In genomic region chr1:186413064-186413885, GRCm38 (mm10) we compare ENCODE assay signal across 11 mouse cellular contexts.
A peak's percentile ranks its signal among the peaks of the same experiment; 100 is the strongest.
DNase-seq lines count a peak whose midpoint lies in the region; ATAC-seq lines count a peak whose summit lies in the region.
"Had no signal": no experiment of that assay in that cellular context is flagged by ENCODE, and none has a peak within 500 bp of the region (broad histone marks: within the 10 kb centered on the region; RNA-seq: fewer than 3 reads in every experiment).

No protein-coding gene starts in this region.

- H3K9ac ChIP-seq in heart, embryonic 12.5 days = no peak overlapping the region
- H3K9ac ChIP-seq in midbrain, embryonic 11.5 days (ENCODE audit: low read length) = no peak overlapping the region
- no peak overlapping the region for H3K9ac ChIP-seq in midbrain, embryonic 16.5 days (ENCODE audit: low read depth, low read length)
- H3K9ac ChIP-seq in stomach, embryonic 14.5 days (replicated peaks; ENCODE audit: low read depth, low read length) = no peak overlapping the region
- no peak overlapping the region for H3K9ac ChIP-seq in hindbrain, embryonic 14.5 days

- WGBS in heart, embryonic 12.5 days = 76% methylated on average over 21 of the region's 21 CpGs
- WGBS in midbrain, embryonic 11.5 days = 85% methylated on average over 21 of the region's 21 CpGs
- 69% methylated on average over 21 of the region's 21 CpGs for WGBS in midbrain, embryonic 16.5 days
- WGBS in stomach, embryonic 14.5 days = 40% methylated on average over 21 of the region's 21 CpGs
- WGBS in hindbrain, embryonic 14.5 days = 72% methylated on average over 21 of the region's 21 CpGs

- H3K4me1 ChIP-seq in heart, embryonic 12.5 days (replicated peaks) = peaks cover 24% of the 10 kb centered on the region
- peaks cover 7% of the 10 kb centered on the region; the same call in 1 of the 2 replicates for H3K4me1 ChIP-seq in midbrain, embryonic 11.5 days (ENCODE audit: control insufficient read depth, insufficient read depth, low read length)
- peaks cover 9% of the 10 kb centered on the region; the same call in 1 of the 2 replicates for H3K4me1 ChIP-seq in midbrain, embryonic 16.5 days (ENCODE audit: control insufficient read depth, insufficient read depth, low read length)
- peaks cover 23% of the 10 kb centered on the region for H3K4me1 ChIP-seq in stomach, embryonic 14.5 days (ENCODE audit: control insufficient read depth, insufficient read depth, low read length)
- peaks cover 8% of the 10 kb centered on the region; the same call in 1 of the 2 replicates for H3K4me1 ChIP-seq in hindbrain, embryonic 14.5 days (replicated peaks; ENCODE audit: control insufficient read depth, insufficient read depth, low read length)
- H3K4me1 ChIP-seq: megakaryocyte, embryonic 14.5 days had no signal

- no peaks in the 10 kb centered on the region; the same call in 1 of the 2 replicates for H3K9me3 ChIP-seq in heart, embryonic 12.5 days (replicated peaks)
- no peaks in the 10 kb centered on the region for H3K9me3 ChIP-seq in midbrain, embryonic 11.5 days (ENCODE audit: control insufficient read depth, low read length)
- H3K9me3 ChIP-seq in midbrain, embryonic 16.5 days (replicated peaks; ENCODE audit: control insufficient read depth, low read length, poor library complexity, severe bottlenecking) = no peaks in the 10 kb centered on the region
- no peaks in the 10 kb centered on the region for H3K9me3 ChIP-seq in stomach, embryonic 14.5 days (ENCODE audit: control insufficient read depth, low read depth, low read length)
- no peaks in the 10 kb centered on the region for H3K9me3 ChIP-seq in hindbrain, embryonic 14.5 days (ENCODE audit: control insufficient read depth, low read length)

- no peak overlapping the region for H3K4me3 ChIP-seq in heart, embryonic 12.5 days
- H3K4me3 ChIP-seq in midbrain, embryonic 11.5 days (ENCODE audit: low read depth, low read length) = no peak overlapping the region
- no peak overlapping the region for H3K4me3 ChIP-seq in midbrain, embryonic 16.5 days (ENCODE audit: low read depth, low read length)
- H3K4me3 ChIP-seq in stomach, embryonic 14.5 days (ENCODE audit: low read depth, low read length) = no peak overlapping the region
- no peak overlapping the region for H3K4me3 ChIP-seq in hindbrain, embryonic 14.5 days (replicated peaks; ENCODE audit: low read length)
- H3K4me3 ChIP-seq: megakaryocyte, embryonic 14.5 days had no signal

- DNase-seq in heart, adult 9 months (ENCODE audit: low spot score in 2 of 2) = peak; percentile 38 to 42
- DNase-seq in midbrain, embryonic 11.5 days (ENCODE audit: low spot score, missing footprints) = peak; percentile 69
- peak; percentile 35 to 64 for DNase-seq in layer of hippocampus, adult 18-20 months (ENCODE audit: low spot score in 2 of 2)
- no peak for DNase-seq in adrenal gland, adult (ENCODE audit: inconsistent age in 2 of 2, low spot score in 1 of 2)
- DNase-seq in hindbrain, embryonic 14.5 days (ENCODE audit: low spot score) = no peak
- DNase-seq: kidney, postnatal 25 days; thymus, postnatal 14 days had no signal

- no peak overlapping the region for H3K4me2 ChIP-seq in heart, embryonic 12.5 days
- no peak overlapping the region for H3K4me2 ChIP-seq in midbrain, embryonic 11.5 days
- no peak overlapping the region for H3K4me2 ChIP-seq in midbrain, embryonic 16.5 days (ENCODE audit: low read length)
- 0 out of 2 replicates have a peak overlapping the region, but pooled peaks have one; percentile 22 for H3K4me2 ChIP-seq in stomach, embryonic 14.5 days (replicated peaks; ENCODE audit: low read depth, low read length)
- no peak overlapping the region for H3K4me2 ChIP-seq in hindbrain, embryonic 14.5 days (replicated peaks)

- no peak for ATAC-seq in heart, embryonic 12.5 days (ENCODE audit: insufficient number of reproducible peaks, low FRiP score)
- ATAC-seq in midbrain, embryonic 11.5 days (ENCODE audit: low FRiP score) = no peak
- no peak for ATAC-seq in midbrain, embryonic 16.5 days
- ATAC-seq in stomach, embryonic 14.5 days (ENCODE audit: insufficient number of reproducible peaks, insufficient read depth, low FRiP score, low read depth) = 0 out of 2 replicates have a peak, but pooled peaks have one; percentile 54
- ATAC-seq in hindbrain, embryonic 14.5 days (ENCODE audit: low FRiP score) = no peak

- no peak overlapping the region for H3K27ac ChIP-seq in heart, embryonic 12.5 days (ENCODE audit: poor library complexity, severe bottlenecking)
- H3K27ac ChIP-seq in midbrain, embryonic 11.5 days (ENCODE audit: low read depth, low read length) = no peak overlapping the region
- H3K27ac ChIP-seq in midbrain, embryonic 16.5 days (ENCODE audit: low read length) = no peak overlapping the region
- H3K27ac ChIP-seq in stomach, embryonic 14.5 days (ENCODE audit: low read length) = peak overlapping the region; percentile 77; the same call in 1 of the 2 replicates
- H3K27ac ChIP-seq in hindbrain, embryonic 14.5 days = no peak overlapping the region

- H3K27me3 ChIP-seq in heart, embryonic 12.5 days (replicated peaks) = no peaks in the 10 kb centered on the region
- no peaks in the 10 kb centered on the region for H3K27me3 ChIP-seq in midbrain, embryonic 11.5 days (ENCODE audit: control insufficient read depth, insufficient read depth, low read length)
- no peaks in the 10 kb centered on the region for H3K27me3 ChIP-seq in midbrain, embryonic 16.5 days (ENCODE audit: control insufficient read depth, insufficient read depth, low read depth, low read length)
- H3K27me3 ChIP-seq in stomach, embryonic 14.5 days (ENCODE audit: control insufficient read depth, insufficient read depth, low read length) = no peaks in the 10 kb centered on the region
- H3K27me3 ChIP-seq in hindbrain, embryonic 14.5 days (ENCODE audit: control insufficient read depth, insufficient read depth, low read length) = no peaks in the 10 kb centered on the region
- H3K27me3 ChIP-seq: megakaryocyte, embryonic 14.5 days had no signal

- H3K36me3 ChIP-seq in heart, embryonic 12.5 days = no peaks in the 10 kb centered on the region
- no peaks in the 10 kb centered on the region for H3K36me3 ChIP-seq in midbrain, embryonic 11.5 days (ENCODE audit: control insufficient read depth, insufficient read depth, low read length)
- H3K36me3 ChIP-seq in midbrain, embryonic 16.5 days (ENCODE audit: control insufficient read depth, insufficient read depth, low read length) = no peaks in the 10 kb centered on the region
- H3K36me3 ChIP-seq in stomach, embryonic 14.5 days (ENCODE audit: control insufficient read depth, insufficient read depth, low read length) = no peaks in the 10 kb centered on the region
- H3K36me3 ChIP-seq in hindbrain, embryonic 14.5 days (replicated peaks; ENCODE audit: control insufficient read depth, insufficient read depth) = no peaks in the 10 kb centered on the region

Comparison
In these comparisons a context has a peak if more than half of its experiments do, and no peak if none do; other contexts are left out.
1. DNase-seq: peak in heart, adult 9 months (2 of 2), midbrain, embryonic 11.5 days (single experiment) and layer of hippocampus, adult 18-20 months (2 of 2); none in adrenal gland, adult (0 of 2) and hindbrain, embryonic 14.5 days (single experiment).